Mouse (Mus musculus) stomach, postnatal 0 days (tissue): ENCODE measurements around the gene Rps7. TPM values are rescaled to one million over a fixed set of nuclear protein-coding genes. Genes with fewer than 3 reads are reported as not detected.
A peak's percentile ranks its signal among the peaks of the same experiment; 100 is the strongest.

Experiments
- ATAC-seq: fragments of 200-750 bp; cut with Nextera tagmentation; 2 replicates; pipeline ENCODE4 v1.8.0; 2017; ENCODE audit not compliant: low FRiP score, low TSS enrichment
- DNase-seq: peaks from one replicate; pipeline ENCODE4 v3.0.0-alpha.2; 2016; ENCODE audit warnings: low spot score
- H3K27ac ChIP-seq: fragments of 300-500 bp; sonication (generic); replicated peaks from 2 replicates; pipeline ENCODE4 v1.5.1; 2014; ENCODE audit warnings: mild to moderate bottlenecking, control low read depth
- H3K27me3 ChIP-seq: fragments of 300-500 bp; sonication (generic); 2 replicates; pipeline ENCODE4 v1.6.1; 2014; ENCODE audit warnings: low read length; ENCODE audit not compliant: control insufficient read depth, insufficient read depth
- H3K36me3 ChIP-seq: fragments of 300-500 bp; sonication (generic); 2 replicates; pipeline ENCODE4 v1.6.1; 2014; ENCODE audit warnings: low read length, mixed read lengths; ENCODE audit not compliant: control insufficient read depth, insufficient read depth
- H3K4me1 ChIP-seq: fragments of 300-500 bp; sonication (generic); replicated peaks from 2 replicates; pipeline ENCODE4 v1.6.1; 2014; ENCODE audit warnings: antibody characterized with exemption; ENCODE audit not compliant: control insufficient read depth, insufficient read depth
- H3K4me2 ChIP-seq: fragments of 300-500 bp; sonication (generic); replicated peaks from 2 replicates; pipeline ENCODE4 v1.6.1; 2014; ENCODE audit warnings: low read depth, mild to moderate bottlenecking, control low read depth, moderate library complexity
- H3K4me3 ChIP-seq: fragments of 300-500 bp; sonication (generic); 2 replicates; pipeline ENCODE4 v1.5.1; 2014; ENCODE audit warnings: low read depth, low read length, control low read depth
- H3K9ac ChIP-seq: fragments of 300-500 bp; sonication (generic); 2 replicates; pipeline ENCODE4 v1.6.1; 2014; ENCODE audit warnings: mild to moderate bottlenecking, low read length, control low read depth, mixed read lengths
- H3K9me3 ChIP-seq: fragments of 300-500 bp; sonication (generic); 2 replicates; pipeline ENCODE4 v1.6.1; 2016; ENCODE audit warnings: low read length; ENCODE audit not compliant: control insufficient read depth
- CTCF ChIP-seq: IDR thresholded peaks from 2 replicates; pipeline ENCODE4 v1.5.1; 2016; ENCODE audit warnings: antibody characterized with exemption, low read depth, mild to moderate bottlenecking, moderate library complexity
- EP300 ChIP-seq: optimal IDR thresholded peaks from 2 replicates; pipeline ENCODE3; 2016; ENCODE audit warnings: antibody characterized with exemption
- WGBS: fragments of 180-500 bp; shearing (Covaris S2); extraction: QIAGEN DNeasy Blood & Tissue Kit; methylation state at CpG from one replicate; pipeline ENCODE4 v1.1.7; 2014; 5-methylcytosine and 5-hydroxymethylcytosine counted together
- microRNA-seq: library from miRNA; unstranded; fragments of <30 nt; microRNA quantifications from one replicate; pipeline ENCODE4, GENCODE M21; 2016
- polyA plus RNA-seq: library from polyadenylated mRNA; unstranded; fragments of >200 nt; fragmentation: Nextera tagmentation; extraction: Ambion mirVana; gene quantifications from 2 replicates; pipeline ENCODE4 v1.2.1, GENCODE M21; 2015

Rps7 gene
- polyA plus RNA-seq, 1 experiment from 2014 or later, result 771 TPM

DNA sequence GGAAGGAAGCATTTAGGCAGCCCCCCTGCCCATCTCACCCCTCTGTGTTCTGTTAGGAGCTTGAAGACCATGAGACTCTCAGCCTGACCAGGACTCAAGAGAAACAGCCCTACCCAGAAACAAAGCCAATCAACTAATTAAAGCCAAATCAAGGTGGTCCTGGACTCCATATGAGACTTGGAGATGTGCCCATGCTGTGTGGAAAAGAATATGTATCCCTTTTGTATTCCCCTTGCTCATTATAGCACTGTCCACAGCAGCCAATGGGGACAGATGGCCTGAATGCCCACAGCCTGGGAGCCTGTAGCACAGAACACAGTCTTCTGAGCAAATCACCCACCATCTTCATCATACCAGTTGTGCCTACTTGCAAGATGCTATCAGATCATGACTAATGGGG, 38.9 kb downstream of the Rps7 start:
- TF ChIP-seq EP300, result no peak
- no peak for TF ChIP-seq CTCF
- no peak overlapping the region for H3K9ac ChIP-seq
- H3K27ac ChIP-seq, result no peak overlapping the region

GRCm38 (mm10) chr12:28590428-28590827, 45.3 kb downstream of the Rps7 start:
- DNase-seq (no peak), ATAC-seq (no peak)
- WGBS, result 51% methylated on average over 13 of the region's 13 CpGs
- Histone ChIP-seq H3K27me3 (no peaks in the 10 kb centered on the region), H3K4me1 (no peaks in the 10 kb centered on the region), H3K9me3 (no peaks in the 10 kb centered on the region), H3K36me3 (no peaks in the 10 kb centered on the region), H3K4me3 (no peak overlapping the region), H3K9ac (no peak overlapping the region), H3K4me2 (no peak overlapping the region), H3K27ac (no peak overlapping the region)
- no peak for TF ChIP-seq CTCF
- no peak for TF ChIP-seq EP300

More for the DNA sequence above, 38.9 kb downstream of the Rps7 start:
- H3K4me3 ChIP-seq, result no peak overlapping the region
- H3K4me1 ChIP-seq, result no peaks in the 10 kb centered on the region
- H3K36me3 ChIP-seq, result no peaks in the 10 kb centered on the region
- DNase-seq (no peak), ATAC-seq (no peak)
- H3K4me2 ChIP-seq, result no peak overlapping the region
- H3K9me3 ChIP-seq, result no peaks in the 10 kb centered on the region
- H3K27me3 ChIP-seq, result no peaks in the 10 kb centered on the region

- DNase-seq (peak; percentile 75), ATAC-seq (peak; percentile 84)
- peak overlapping the region; percentile 14 for H3K9ac ChIP-seq
- WGBS, result 7% methylated on average over 24 of the region's 24 CpGs
- no peaks in the 10 kb centered on the region for H3K9me3 ChIP-seq
- H3K4me1 ChIP-seq, result no peaks in the 10 kb centered on the region
- peak overlapping the region; percentile 40 for H3K4me3 ChIP-seq
- H3K36me3 ChIP-seq, result no peaks in the 10 kb centered on the region
- TF ChIP-seq EP300 (no peak), CTCF (peak; percentile 90)
- peak overlapping the region; percentile 65 for H3K4me2 ChIP-seq
- no peak overlapping the region for H3K27ac ChIP-seq
- no peaks in the 10 kb centered on the region for H3K27me3 ChIP-seq
Observed at GRCm38 (mm10) chr12:28589090-28589868, 46.5 kb downstream of the Rps7 start.

DNA sequence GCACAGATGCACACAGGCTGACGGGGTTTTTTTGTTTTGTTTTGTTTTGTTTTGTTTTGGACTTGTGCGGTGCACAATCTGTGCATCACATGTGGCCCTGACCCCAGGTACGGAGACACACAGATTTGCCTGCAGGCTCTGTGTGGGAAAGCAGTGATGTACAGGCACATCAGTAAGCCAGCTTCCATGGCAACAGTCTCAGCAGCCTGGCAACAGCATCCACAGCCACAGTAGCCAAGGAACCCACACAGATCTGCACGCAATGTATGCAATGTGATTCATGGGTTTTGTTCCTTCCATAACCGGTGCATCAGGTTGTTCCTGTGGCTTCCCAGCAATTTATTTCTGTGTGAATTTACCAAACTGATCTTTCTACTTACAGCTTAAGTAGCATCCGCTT, 47.8 kb downstream of the Rps7 start:
- TF ChIP-seq EP300, result no peak
- no peak for TF ChIP-seq CTCF
- Histone ChIP-seq H3K4me1 (no peaks in the 10 kb centered on the region), H3K27ac (no peak overlapping the region), H3K36me3 (no peaks in the 10 kb centered on the region), H3K4me3 (no peak overlapping the region), H3K9ac (no peak overlapping the region), H3K9me3 (no peaks in the 10 kb centered on the region), H3K27me3 (no peaks in the 10 kb centered on the region), H3K4me2 (no peak overlapping the region)
- no peak for DNase-seq
- ATAC-seq, result no peak
- 73% methylated on average over 6 of the region's 6 CpGs for WGBS

- no peaks in the 10 kb centered on the region for H3K36me3 ChIP-seq
- no peak overlapping the region for H3K27ac ChIP-seq
- ATAC-seq (no peak), DNase-seq (no peak)
- TF ChIP-seq EP300 (no peak), CTCF (no peak)
- H3K4me2 ChIP-seq, result no peak overlapping the region
- H3K9ac ChIP-seq, result no peak overlapping the region
- WGBS, result 55% methylated on average over 3 of the region's 3 CpGs
- H3K4me1 ChIP-seq, result no peaks in the 10 kb centered on the region
- H3K27me3 ChIP-seq, result no peaks in the 10 kb centered on the region
- no peaks in the 10 kb centered on the region for H3K9me3 ChIP-seq
- H3K4me3 ChIP-seq, result no peak overlapping the region
Observed at GRCm38 (mm10) chr12:28584036-28584435, 51.7 kb downstream of the Rps7 start.

- Histone ChIP-seq H3K4me2 (no peak within 1 kb of the TSS), H3K4me3 (no peak within 1 kb of the TSS), H3K9ac (no peak within 1 kb of the TSS), H3K27me3 (no peaks in the 10 kb centered on the region), H3K9me3 (no peaks in the 10 kb centered on the region), H3K36me3 (no peaks in the 10 kb centered on the region), H3K4me1 (no peaks in the 10 kb centered on the region), H3K27ac (no peak within 1 kb of the TSS)
- TF ChIP-seq CTCF (no peak), EP300 (no peak)
- ATAC-seq (no peak), DNase-seq (no peak)
- WGBS, result 72% methylated on average over 8 of the region's 8 CpGs
Observed at GRCm38 (mm10) chr12:28582423-28582822, 53.3 kb downstream of the Rps7 start, which contains the start of gene Allc. Gene Allc (minus strand): TSS chr12:28582523.

Small RNA genes lying within 50 kb of the gene (microRNA-seq; reads per million reads assigned to microRNA genes)
- not detected for gene Mir6937

Other genes with a start within 250 kb of the Rps7 start
- gene Dcdc2c, start 83.6 kb downstream of the Rps7 start, polyA plus RNA-seq, result 0.06 TPM in 1 of 2 replicates, not detected in the other
- not detected in 2 replicates for gene Allc, start 53.4 kb downstream of the Rps7 start, polyA plus RNA-seq
- 0.57 and 0.85 TPM in 2 replicates for gene Colec11, start 12.6 kb downstream of the Rps7 start, polyA plus RNA-seq
- gene Rnaseh1, start 13.6 kb upstream of the Rps7 start, polyA plus RNA-seq, result 17.2 and 18.1 TPM in 2 replicates
- 50.9 and 55.2 TPM in 2 replicates for gene Adi1, start 39.3 kb upstream of the Rps7 start, polyA plus RNA-seq
- gene Trappc12, start 114.5 kb upstream of the Rps7 start, polyA plus RNA-seq, result 16.6 and 16.7 TPM in 2 replicates
- 22.4 and 23.9 TPM in 2 replicates for gene Eipr1, start 115.8 kb upstream of the Rps7 start, polyA plus RNA-seq